Mouse (Mus musculus) layer of hippocampus, postnatal 36 days (tissue): Measurements from ENCODE around the gene Tmed6. TPM values are rescaled to one million over a fixed set of nuclear protein-coding genes. Genes with fewer than 3 reads are reported as not detected.
"Not testable (repeated sequence)": the region's sequence is repeated elsewhere in the genome, so short reads cannot be mapped to it uniquely, and the experiment has no call there.

Experiments
- DNase-seq, 2 experiments: peaks; one replicate each; pipeline ENCODE4 v3.0.0; 2022
- total RNA-seq, 2 experiments: library from RNA; stranded (reverse); gene quantifications; 2 replicates each; pipeline ENCODE4 v1.2.3; 2021

The Tmed6 gene
- not detected for total RNA-seq

DNA sequence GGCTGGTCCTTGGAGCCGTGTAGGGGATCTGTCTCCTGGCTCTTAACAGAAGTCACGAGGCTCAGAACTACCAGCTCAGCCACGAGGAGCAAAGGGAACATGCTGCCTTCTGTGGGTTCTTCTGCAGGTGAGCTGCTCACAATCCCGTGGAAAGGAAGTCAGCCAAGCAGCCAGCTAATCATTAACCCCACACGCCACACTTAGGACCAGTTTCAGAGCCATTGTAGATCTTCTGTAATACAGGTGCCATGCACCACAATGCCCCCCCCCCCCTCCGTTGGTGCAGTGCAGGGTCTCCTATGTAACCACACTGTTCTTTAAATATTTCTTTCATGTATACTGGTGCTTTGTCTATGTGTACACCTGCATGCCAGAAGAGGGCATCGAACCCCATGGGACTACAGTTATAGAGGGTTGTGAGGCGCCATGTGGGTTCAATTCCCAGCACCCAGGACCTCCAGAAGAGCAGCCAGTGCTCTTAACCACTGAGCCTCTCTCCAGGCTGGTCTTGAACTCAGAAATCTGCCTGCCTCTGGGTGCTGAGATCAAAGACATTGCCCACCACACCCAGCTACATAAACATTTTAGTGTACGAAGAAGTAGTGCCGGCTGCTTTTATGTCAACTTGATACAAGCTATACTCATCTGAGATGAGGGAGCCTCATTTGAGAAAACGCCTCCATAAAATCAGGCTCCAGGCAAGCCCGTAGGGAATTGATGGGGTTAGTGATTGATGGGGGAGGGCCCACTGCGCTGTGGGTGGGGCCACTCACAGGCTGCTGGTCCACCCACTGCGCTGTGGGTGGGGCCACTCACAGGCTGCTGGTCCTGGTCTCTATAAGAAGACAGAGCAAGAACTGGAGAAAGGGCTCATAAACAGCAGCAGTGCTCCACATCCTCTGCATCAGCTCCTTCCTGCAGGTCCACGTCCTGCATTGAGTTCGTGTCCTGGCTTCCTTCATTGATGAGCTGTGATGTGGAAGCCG, at the start of gene Tmed6:
Tmed6 (minus strand) TSS at position 134 of the 986 bp plus-strand sequence.
- DNase-seq, result no peak

DNA sequence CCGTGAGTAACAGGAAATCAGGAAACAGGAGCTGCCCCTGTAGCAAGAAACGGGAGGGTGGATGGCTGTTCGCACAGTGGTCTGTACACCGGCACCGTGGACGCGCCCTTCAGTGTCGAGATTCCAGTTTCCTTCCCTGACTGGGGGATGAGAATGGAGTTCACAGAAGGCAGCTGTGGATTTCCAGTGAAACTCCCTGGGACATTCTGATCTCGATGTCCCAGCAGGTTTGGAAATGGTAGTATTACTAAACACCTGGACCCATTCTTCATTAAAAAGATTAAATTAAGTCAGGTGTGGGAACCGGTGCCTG, 49.5 kb upstream of the Tmed6 start:
- no peak for DNase-seq

- DNase-seq, result peak; percentile 35 to 37
Measured at GRCm38 (mm10) chr8:107114150-107115007, 48.9 kb upstream of the Tmed6 start.

DNA sequence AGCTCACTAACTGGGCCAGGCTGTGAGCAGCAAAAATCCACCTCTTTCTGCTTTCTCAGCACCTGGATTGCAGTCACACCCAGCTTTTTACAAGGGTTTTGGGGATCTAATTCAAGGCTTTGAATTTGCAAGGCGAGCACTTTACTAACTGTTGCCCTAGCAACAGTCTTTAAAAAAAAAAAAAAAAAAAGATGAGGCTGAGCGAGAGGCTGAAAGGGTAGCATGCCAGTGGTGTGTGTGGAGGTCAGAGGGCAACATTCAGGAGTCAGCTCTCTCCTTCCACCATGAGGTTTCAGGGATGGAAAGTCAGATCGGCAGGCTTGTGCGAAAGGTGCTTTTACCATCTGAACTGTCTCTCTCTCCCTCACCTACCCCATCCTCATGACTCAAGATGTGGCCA, 47.8 kb upstream of the Tmed6 start:
- no peak for DNase-seq

DNA sequence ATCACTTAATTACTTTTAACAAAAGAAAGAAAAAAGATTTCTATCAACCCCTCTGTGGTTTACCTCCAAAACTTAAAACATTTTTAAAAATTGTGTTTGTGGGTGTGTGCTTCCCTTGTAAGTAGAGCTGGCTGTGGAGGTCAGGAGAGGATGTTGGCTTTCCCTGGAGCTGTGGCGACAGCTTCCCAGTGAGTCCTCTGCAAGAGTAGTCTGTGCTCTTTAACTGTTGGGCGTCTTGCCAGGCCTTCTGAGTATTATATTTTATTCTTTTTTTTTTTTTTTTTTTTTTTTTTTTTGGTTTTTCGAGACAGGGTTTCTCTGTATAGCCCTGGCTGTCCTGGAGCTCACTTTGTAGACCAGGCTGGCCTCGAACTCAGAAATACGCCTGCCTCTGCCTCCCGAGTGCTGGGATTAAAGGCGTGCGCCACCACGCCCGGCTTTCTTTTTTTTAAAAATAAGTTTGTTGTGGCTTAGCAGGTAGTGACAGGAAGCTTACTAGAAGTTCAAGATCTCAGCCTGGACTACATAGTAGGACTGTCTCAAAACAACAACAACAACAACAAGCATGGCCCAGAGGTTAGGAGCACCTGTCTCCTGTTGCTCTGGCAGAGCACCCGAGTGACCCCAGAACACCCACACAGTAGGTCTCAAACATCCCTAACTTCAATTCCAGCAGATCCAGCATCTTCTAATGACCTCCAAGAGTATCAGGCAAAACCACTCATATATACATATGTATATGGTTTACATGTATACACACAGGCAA, 46.1 kb upstream of the Tmed6 start:
- no peak for DNase-seq

DNA sequence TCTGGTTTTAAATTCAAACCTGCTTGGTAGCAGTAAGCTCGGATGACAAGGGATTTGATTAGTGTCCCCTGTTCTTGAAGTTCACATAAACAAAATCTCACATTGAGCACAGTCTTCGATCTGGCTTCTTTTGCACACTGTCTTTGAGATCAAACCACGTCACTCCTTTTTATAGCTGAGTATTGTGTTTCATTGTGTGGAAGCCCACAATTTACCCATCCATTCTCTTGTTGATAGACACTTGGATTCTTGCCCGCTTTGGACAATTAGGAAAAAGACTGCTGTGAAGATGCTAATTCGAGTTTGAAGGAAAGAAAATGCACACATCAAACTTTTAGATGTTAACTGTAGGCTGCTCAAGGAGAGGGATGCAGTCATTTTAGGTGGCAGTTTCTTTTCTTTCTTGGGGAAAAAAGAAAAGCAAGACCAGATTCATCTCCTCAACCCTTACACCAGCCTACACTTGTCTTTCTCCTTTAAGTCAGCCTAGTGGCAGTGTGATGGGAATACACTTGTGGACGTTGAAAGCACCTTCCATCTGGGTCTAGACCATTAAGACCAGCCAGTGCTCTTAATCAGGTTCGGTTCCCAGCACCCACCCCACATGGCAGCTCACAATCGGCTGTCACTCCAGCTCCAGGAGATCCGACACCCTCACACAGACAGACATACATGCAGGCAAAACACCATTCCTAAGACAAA, 45.3 kb upstream of the Tmed6 start:
- no peak for DNase-seq

DNA sequence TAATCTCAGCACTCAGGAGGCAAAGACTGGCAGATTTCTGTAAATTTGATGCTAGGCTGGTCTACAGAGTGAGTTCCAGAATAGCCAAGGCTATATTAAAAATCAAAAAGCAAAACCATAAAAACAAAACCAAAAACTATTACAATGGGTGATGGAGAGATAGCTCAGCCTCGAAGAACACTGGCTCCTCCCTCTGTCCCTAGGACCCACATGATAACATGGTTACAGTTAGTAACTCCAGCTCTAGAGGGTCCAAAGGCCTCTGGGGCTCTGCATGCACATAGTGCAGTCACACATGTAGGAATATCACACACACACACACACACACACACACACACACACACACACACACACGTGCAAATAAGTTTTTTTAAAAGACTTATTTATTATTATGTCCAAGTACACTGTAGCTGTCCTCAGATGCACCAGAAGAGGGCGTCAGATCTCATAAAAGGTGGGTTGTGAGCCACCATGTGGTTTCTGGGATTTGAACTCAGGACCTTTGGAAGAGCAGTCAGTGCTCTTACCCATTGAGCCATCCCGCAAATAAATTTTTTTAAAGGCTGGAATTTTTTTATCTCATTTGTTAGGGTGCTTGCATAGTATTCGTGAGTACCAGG, 44.5 kb upstream of the Tmed6 start:
- DNase-seq, result no peak

- DNase-seq, result no peak
Measured at GRCm38 (mm10) chr8:107108978-107109720, 43.7 kb upstream of the Tmed6 start.

DNA sequence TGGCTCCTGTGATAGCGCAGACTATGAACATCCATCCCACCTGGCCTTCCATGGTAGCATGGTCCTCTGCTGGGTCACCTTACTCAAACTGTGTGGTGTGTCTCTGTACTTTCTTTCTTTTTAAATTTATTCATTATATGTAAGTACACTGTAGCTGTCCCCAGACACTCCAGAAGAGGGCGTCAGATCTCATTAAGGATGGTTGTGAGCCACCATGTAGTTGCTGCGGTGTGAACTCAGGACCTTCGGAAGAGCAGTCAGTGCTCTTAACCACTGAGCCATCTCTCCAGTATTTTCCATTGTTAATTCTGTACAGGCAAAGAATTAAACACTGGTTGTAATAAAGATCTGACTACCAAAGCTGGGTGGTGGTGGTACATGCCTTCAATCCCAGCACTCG, 42.6 kb upstream of the Tmed6 start:
- not testable (repeated sequence) for DNase-seq

- peak; percentile 63 to 73 for DNase-seq
Measured at GRCm38 (mm10) chr8:107104547-107104946, 39.1 kb upstream of the Tmed6 start.

GRCm38 (mm10) chr8:107100635-107101034, 35.2 kb upstream of the Tmed6 start:
- DNase-seq, result no peak

DNA sequence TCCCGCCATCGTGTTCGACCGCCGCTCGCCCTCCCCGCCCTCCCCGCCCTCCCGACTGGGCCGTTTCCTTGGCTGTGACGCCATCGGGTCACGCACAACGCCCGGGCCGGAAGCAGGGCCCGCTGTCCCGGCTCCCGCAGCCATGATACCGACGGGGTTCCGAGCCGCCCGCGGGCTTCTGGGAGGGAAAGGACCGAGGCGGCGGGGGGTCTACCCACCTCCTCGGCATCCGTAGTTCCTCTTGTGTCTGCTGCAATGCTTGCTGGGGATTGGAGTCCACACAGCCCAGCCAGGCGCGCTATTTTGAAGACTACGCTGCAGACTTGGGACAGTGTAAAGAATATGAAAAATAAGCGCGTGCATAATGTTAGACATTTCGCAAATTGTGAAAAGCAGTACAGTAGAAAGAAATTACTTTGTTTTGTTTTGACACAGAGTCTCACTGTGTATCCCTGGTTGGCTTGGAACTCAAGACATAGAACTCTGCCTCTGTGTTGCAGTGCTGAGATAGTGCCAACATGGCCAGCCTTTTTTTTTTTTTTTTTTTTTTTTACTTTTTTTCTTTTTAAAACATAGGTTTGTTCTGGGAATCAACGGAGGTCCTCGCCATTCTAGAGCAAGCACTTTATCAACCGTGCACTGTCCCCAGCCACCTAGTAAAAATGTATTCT, 31.1 kb upstream of the Tmed6 start, which contains the start of gene Terf2:
Terf2 (minus strand) TSS at position 182 of the 671 bp plus-strand sequence.
- peak; percentile 93 to 95 for DNase-seq

- DNase-seq, result no peak
Measured at GRCm38 (mm10) chr8:107095717-107096365, 30.4 kb upstream of the Tmed6 start.

- DNase-seq, result no peak
Measured at GRCm38 (mm10) chr8:107090531-107090930, 25.1 kb upstream of the Tmed6 start.

- no peak for DNase-seq
Measured at GRCm38 (mm10) chr8:107088526-107089063, 23.2 kb upstream of the Tmed6 start.

DNA sequence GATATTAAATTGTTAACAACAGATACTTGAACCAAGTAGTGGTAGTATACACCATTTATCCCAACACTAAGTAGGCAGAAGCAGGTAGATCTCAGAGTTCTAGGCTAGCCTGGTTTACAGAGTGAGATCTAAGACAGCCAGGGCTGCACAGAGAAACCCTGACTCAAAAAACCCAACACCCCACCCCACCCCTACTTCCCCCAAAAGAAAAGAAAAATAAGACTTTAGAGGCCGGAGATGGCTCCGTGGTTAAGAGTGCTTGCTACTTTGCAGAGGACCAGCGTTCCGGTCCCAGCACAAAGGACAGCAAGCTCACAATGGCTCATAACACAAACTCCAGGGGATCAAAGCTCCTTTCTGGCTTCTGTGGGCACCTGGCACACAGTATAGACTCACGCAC, 20.6 kb upstream of the Tmed6 start:
- no peak for DNase-seq

DNA sequence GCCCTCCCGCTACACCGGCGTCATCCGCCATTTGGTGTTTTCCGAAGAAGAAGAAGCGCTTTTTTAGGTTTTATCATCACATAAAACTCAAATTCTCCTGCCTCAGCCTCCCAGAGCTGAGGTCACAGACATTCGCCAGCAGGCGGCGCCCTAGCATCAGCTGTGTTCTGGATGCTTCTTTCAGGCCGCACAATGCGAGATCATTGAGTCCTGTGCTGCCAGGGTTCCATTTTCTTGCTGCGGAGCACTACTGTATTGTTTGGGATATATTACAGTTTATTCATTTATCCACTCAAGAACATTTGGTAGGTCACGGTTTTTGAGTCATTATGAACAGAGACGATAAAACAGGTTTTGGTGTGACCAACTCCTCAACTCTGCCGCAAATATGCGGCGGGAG, 19.9 kb upstream of the Tmed6 start:
- DNase-seq, result no peak

DNA sequence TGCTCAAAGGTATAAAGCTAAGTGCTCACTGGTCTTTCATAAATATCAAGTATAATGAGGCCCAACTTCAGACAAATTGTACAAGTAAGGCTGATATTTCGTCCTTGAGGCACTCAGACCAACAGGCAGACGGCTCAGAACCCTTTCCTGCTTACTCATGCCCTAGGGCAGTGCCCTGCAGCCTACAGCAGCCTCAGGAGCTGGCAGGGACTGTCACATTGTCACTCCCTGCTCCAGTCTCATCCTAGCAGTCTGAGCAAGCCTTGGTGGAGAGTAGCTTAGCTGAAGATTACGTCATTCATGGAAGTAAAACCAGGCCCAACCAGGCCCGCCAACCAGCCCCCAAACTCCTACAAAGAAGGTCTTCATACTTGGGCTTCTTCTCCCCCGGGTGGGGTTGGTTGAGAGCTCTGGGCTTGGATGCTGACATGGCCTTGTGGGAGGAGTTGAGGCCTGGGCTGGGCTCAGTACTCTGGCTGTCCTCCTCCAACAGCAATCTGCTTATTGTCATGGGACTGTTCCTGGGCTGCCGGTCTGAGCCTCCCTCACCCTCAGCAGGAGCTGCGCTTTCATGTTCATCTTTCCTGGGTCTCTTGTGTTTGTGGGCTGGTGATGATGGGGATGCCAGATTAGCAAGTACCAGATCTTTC, 10.9 kb upstream of the Tmed6 start:
- no peak for DNase-seq

DNA sequence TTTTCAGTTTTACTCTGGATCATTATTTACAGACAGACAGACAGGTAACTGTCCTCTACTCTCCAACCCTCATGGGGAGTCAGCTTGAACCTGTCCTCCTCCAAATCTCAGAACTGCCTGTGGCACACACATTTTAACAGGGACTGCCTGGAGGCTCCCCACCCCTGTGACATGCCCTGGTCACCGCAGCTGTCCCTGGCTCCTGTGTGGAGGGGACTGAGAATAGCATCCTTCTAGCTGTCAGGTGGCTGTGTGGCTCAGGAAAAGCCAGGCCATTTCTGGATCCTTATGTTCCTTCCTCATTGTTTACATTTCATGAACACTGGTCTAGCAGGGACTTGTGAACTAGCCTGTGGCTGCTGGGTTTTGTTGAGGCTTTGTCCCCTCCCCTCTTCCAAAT, 8.7 kb upstream of the Tmed6 start:
- DNase-seq, result no peak
